Comparison of ENCODE assay signal across 28 mouse cellular contexts in the genomic region with DNA sequence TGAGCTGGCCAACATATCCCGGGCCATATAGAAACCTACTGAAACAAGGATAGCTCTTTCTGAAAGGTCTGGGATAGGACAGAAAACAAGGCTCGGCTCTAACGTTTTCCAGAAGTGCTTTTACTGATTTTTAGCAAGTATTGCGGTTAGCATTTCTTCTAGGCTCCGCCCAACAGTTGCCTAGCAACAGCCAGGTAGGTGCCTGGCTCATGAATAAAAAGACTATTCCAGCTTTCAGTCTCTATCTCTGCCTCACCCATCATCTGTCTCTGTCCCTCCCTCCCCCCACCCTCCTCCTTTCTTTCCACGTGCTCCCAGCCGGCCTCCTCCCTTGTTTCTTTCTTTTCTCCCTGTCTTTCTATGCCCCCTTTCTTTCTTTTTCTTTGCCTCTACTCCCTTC. TPM values are rescaled to one million over a fixed set of nuclear protein-coding genes. Genes with fewer than 3 reads are reported as not detected.
DNase-seq lines count a peak whose midpoint lies in the region; ATAC-seq and TF ChIP-seq lines count a peak whose summit lies in the region.
"Had no signal": no experiment of that assay in that cellular context is flagged by ENCODE, and none has a peak within 500 bp of the region (broad histone marks: within the 10 kb centered on the region; RNA-seq: fewer than 3 reads in every experiment).

No protein-coding gene starts in this region.

- no peaks in the 10 kb centered on the region for H3K9me3 ChIP-seq in forebrain, embryonic 16.5 days (ENCODE audit: control insufficient read depth, low read length)
- no peaks in the 10 kb centered on the region for H3K9me3 ChIP-seq in forebrain, embryonic 14.5 days (replicated peaks; ENCODE audit: control insufficient read depth, low read length)
- H3K9me3 ChIP-seq in midbrain, embryonic 14.5 days (ENCODE audit: control insufficient read depth, low read length) = no peaks in the 10 kb centered on the region
- no peaks in the 10 kb centered on the region for H3K9me3 ChIP-seq in midbrain, embryonic 11.5 days (ENCODE audit: control insufficient read depth, low read length)
- H3K9me3 ChIP-seq in E14TG2a.4 (ENCODE audit: low read length) = no peaks in the 10 kb centered on the region
- H3K9me3 ChIP-seq in limb, embryonic 10.5 days (replicated peaks) = no peaks in the 10 kb centered on the region
- H3K9me3 ChIP-seq: embryonic facial prominence, embryonic 13.5 days; forebrain, embryonic 10.5 days; heart, embryonic 15.5 days; hindbrain, embryonic 12.5 days; kidney, embryonic 15.5 days; limb, embryonic 12.5 days; liver, embryonic 15.5 days; lung, embryonic 15.5 days; neural tube, embryonic 13.5 days had no signal

- H3K27me3 ChIP-seq in forebrain, embryonic 16.5 days (replicated peaks; ENCODE audit: control insufficient read depth, insufficient read depth, low read length) = no peaks in the 10 kb centered on the region
- no peaks in the 10 kb centered on the region; the same call in 1 of the 2 replicates for H3K27me3 ChIP-seq in forebrain, embryonic 14.5 days (replicated peaks; ENCODE audit: control insufficient read depth, insufficient read depth, low read length)
- no peaks in the 10 kb centered on the region for H3K27me3 ChIP-seq in midbrain, embryonic 14.5 days (ENCODE audit: control insufficient read depth, insufficient read depth, low read length)
- H3K27me3 ChIP-seq in midbrain, embryonic 11.5 days (ENCODE audit: control insufficient read depth, insufficient read depth, low read length) = peaks cover 5% of the 10 kb centered on the region
- H3K27me3 ChIP-seq in E14TG2a.4 (ENCODE audit: insufficient read depth, low read length) = peaks cover 48% of the 10 kb centered on the region
- peaks cover 68% of the 10 kb centered on the region for H3K27me3 ChIP-seq in limb, embryonic 10.5 days (ENCODE audit: low read depth, poor library complexity, severe bottlenecking)
- H3K27me3 ChIP-seq: CH12.LX had no signal

- no peaks in the 10 kb centered on the region for H3K36me3 ChIP-seq in forebrain, embryonic 16.5 days (ENCODE audit: control insufficient read depth, insufficient read depth)
- H3K36me3 ChIP-seq in forebrain, embryonic 14.5 days (ENCODE audit: control insufficient read depth, insufficient read depth, low read length) = no peaks in the 10 kb centered on the region
- no peaks in the 10 kb centered on the region for H3K36me3 ChIP-seq in midbrain, embryonic 14.5 days (ENCODE audit: control insufficient read depth, insufficient read depth, low read length)
- no peaks in the 10 kb centered on the region for H3K36me3 ChIP-seq in midbrain, embryonic 11.5 days (ENCODE audit: control insufficient read depth, insufficient read depth, low read length)
- H3K36me3 ChIP-seq in E14TG2a.4 (ENCODE audit: insufficient read depth, low read length) = peaks cover 7% of the 10 kb centered on the region; the same call in 1 of the 2 replicates
- H3K36me3 ChIP-seq in limb, embryonic 10.5 days = no peaks in the 10 kb centered on the region
- H3K36me3 ChIP-seq: embryonic facial prominence, embryonic 13.5 days; forebrain, embryonic 10.5 days; heart, embryonic 15.5 days; hindbrain, embryonic 12.5 days; kidney, embryonic 15.5 days; limb, embryonic 12.5 days; liver, embryonic 15.5 days; lung, embryonic 15.5 days; neural tube, embryonic 13.5 days had no signal

- H3K4me3 ChIP-seq in forebrain, embryonic 16.5 days (replicated peaks; ENCODE audit: low read length) = no peak overlapping the region
- no peak overlapping the region for H3K4me3 ChIP-seq in forebrain, embryonic 14.5 days (ENCODE audit: low read depth, low read length)
- H3K4me3 ChIP-seq in midbrain, embryonic 14.5 days (replicated peaks; ENCODE audit: low read depth, low read length) = no peak overlapping the region
- no peak overlapping the region for H3K4me3 ChIP-seq in midbrain, embryonic 11.5 days (ENCODE audit: low read depth, low read length)
- H3K4me3 ChIP-seq in E14TG2a.4 (replicated peaks; ENCODE audit: low read length) = peak overlapping the region; percentile 29; the same call in 1 of the 2 replicates
- H3K4me3 ChIP-seq in limb, embryonic 10.5 days = no peak overlapping the region
- H3K4me3 ChIP-seq: embryonic facial prominence, embryonic 13.5 days; forebrain, embryonic 10.5 days; heart, embryonic 15.5 days; hindbrain, embryonic 12.5 days; kidney, embryonic 15.5 days; limb, embryonic 12.5 days; liver, embryonic 15.5 days; lung, embryonic 15.5 days; neural tube, embryonic 13.5 days had no signal

- H3K27ac ChIP-seq in forebrain, embryonic 16.5 days (ENCODE audit: low read length) = no peak overlapping the region
- no peak overlapping the region for H3K27ac ChIP-seq in forebrain, embryonic 14.5 days (ENCODE audit: low read depth, low read length)
- no peak overlapping the region for H3K27ac ChIP-seq in midbrain, embryonic 14.5 days (replicated peaks; ENCODE audit: low read depth, low read length)
- H3K27ac ChIP-seq in midbrain, embryonic 11.5 days (ENCODE audit: low read depth, low read length) = no peak overlapping the region
- H3K27ac ChIP-seq in limb, embryonic 10.5 days = no peak overlapping the region
- H3K27ac ChIP-seq: embryonic facial prominence, embryonic 13.5 days; forebrain, embryonic 10.5 days; heart, embryonic 15.5 days; hindbrain, embryonic 12.5 days; kidney, embryonic 15.5 days; limb, embryonic 12.5 days; liver, embryonic 15.5 days; lung, embryonic 15.5 days; neural tube, embryonic 13.5 days had no signal

- no peak for TF ChIP-seq CTCF in E14TG2a.4 (conservative IDR thresholded peaks at IDR 0.05; ENCODE audit: low read length)

- no peak for DNase-seq in forebrain, embryonic 14.5 days (ENCODE audit: low spot score)
- peak; percentile 43 for DNase-seq in midbrain, embryonic 14.5 days
- no peak for DNase-seq in midbrain, embryonic 11.5 days (ENCODE audit: low spot score, missing footprints)
- DNase-seq in ZHBTc4 (ENCODE audit: low read depth, low spot score) = peak; percentile 67
- no peak for DNase-seq in limb, embryonic 10.5 days (ENCODE audit: low spot score)
- no peak for DNase-seq in T-cell, adult 2 months (ENCODE audit: low spot score)
- DNase-seq: adrenal gland, postnatal 25 days; cerebellum, adult 18-20 months; cerebellum, postnatal 10 days; gastrocnemius, postnatal 14 days; kidney, adult 11 months; kidney, postnatal 25 days had no signal

- peak; percentile 47; the same call in 1 of the 2 replicates for ATAC-seq in forebrain, embryonic 16.5 days
- ATAC-seq in forebrain, embryonic 14.5 days = no peak
- ATAC-seq in midbrain, embryonic 14.5 days (ENCODE audit: low FRiP score, low TSS enrichment) = no peak
- no peak for ATAC-seq in midbrain, embryonic 11.5 days (ENCODE audit: low FRiP score)
- ATAC-seq: inflammation-experienced regulatory T-cells, adult 6 months had no signal

- peaks cover 5% of the 10 kb centered on the region; the same call in 1 of the 2 replicates for H3K4me1 ChIP-seq in forebrain, embryonic 16.5 days (replicated peaks; ENCODE audit: control insufficient read depth, insufficient read depth, low read length)
- no peaks in the 10 kb centered on the region for H3K4me1 ChIP-seq in forebrain, embryonic 14.5 days (ENCODE audit: control insufficient read depth, insufficient read depth, low read length)
- 0 out of 2 replicates have a peak, but pooled peaks cover 4% of the 10 kb centered on the region for H3K4me1 ChIP-seq in midbrain, embryonic 14.5 days (ENCODE audit: control insufficient read depth, insufficient read depth, low read length)
- peaks cover 6% of the 10 kb centered on the region for H3K4me1 ChIP-seq in midbrain, embryonic 11.5 days (ENCODE audit: control insufficient read depth, insufficient read depth, low read length)
- peaks cover 71% of the 10 kb centered on the region for H3K4me1 ChIP-seq in E14TG2a.4 (replicated peaks; ENCODE audit: low read depth, low read length)
- H3K4me1 ChIP-seq in limb, embryonic 10.5 days = peaks cover 14% of the 10 kb centered on the region
- H3K4me1 ChIP-seq: liver, embryonic 15.5 days had no signal

- WGBS in forebrain, embryonic 16.5 days = 23% methylated on average over 7 of the region's 7 CpGs
- 27% methylated on average over 7 of the region's 7 CpGs for WGBS in forebrain, embryonic 14.5 days
- WGBS in midbrain, embryonic 14.5 days = 26% methylated on average over 7 of the region's 7 CpGs
- WGBS in midbrain, embryonic 11.5 days = 30% methylated on average over 7 of the region's 7 CpGs
- 26% methylated on average over 7 of the region's 7 CpGs for WGBS in limb, embryonic 10.5 days

- no peak overlapping the region for H3K9ac ChIP-seq in forebrain, embryonic 16.5 days (replicated peaks; ENCODE audit: low read depth, low read length)
- no peak overlapping the region for H3K9ac ChIP-seq in forebrain, embryonic 14.5 days (ENCODE audit: low read length)
- no peak overlapping the region for H3K9ac ChIP-seq in midbrain, embryonic 14.5 days (replicated peaks; ENCODE audit: low read length)
- H3K9ac ChIP-seq in midbrain, embryonic 11.5 days (ENCODE audit: low read length) = no peak overlapping the region
- H3K9ac ChIP-seq: embryonic facial prominence, embryonic 13.5 days; heart, embryonic 15.5 days; hindbrain, embryonic 12.5 days; kidney, embryonic 15.5 days; limb, embryonic 12.5 days; liver, embryonic 15.5 days; lung, embryonic 15.5 days; neural tube, embryonic 13.5 days had no signal

- no peak overlapping the region for H3K4me2 ChIP-seq in forebrain, embryonic 16.5 days (ENCODE audit: low read length)
- H3K4me2 ChIP-seq in forebrain, embryonic 14.5 days (ENCODE audit: low read length) = no peak overlapping the region
- no peak overlapping the region for H3K4me2 ChIP-seq in midbrain, embryonic 14.5 days (ENCODE audit: low read length)
- no peak overlapping the region for H3K4me2 ChIP-seq in midbrain, embryonic 11.5 days
- H3K4me2 ChIP-seq: embryonic facial prominence, embryonic 13.5 days; heart, embryonic 15.5 days; hindbrain, embryonic 12.5 days; kidney, embryonic 15.5 days; limb, embryonic 12.5 days; liver, embryonic 15.5 days; lung, embryonic 15.5 days; neural tube, embryonic 13.5 days had no signal

RNA-seq across cellular contexts. Expression of a gene that starts 9.4 kb away (rescaled TPM):
- polyA plus RNA-seq in forebrain, embryonic 16.5 days (2015; fragmentation: Nextera tagmentation; extraction: Ambion mirVana) = not detected in 2 replicates
- not detected in 2 replicates for polyA plus RNA-seq in forebrain, embryonic 14.5 days (2014; fragmentation: Nextera tagmentation; extraction: Ambion mirVana)
- polyA plus RNA-seq in midbrain, embryonic 14.5 days (2014; fragmentation: Nextera tagmentation; extraction: Ambion mirVana) = not detected in 2 replicates
- polyA plus RNA-seq in midbrain, embryonic 11.5 days (2014; fragmentation: Nextera tagmentation; extraction: Ambion mirVana) = not detected in 2 replicates
- not detected in 2 replicates for polyA plus RNA-seq in limb, embryonic 10.5 days (2016; fragmentation: Nextera tagmentation; extraction: Ambion mirVana)
- polyA plus RNA-seq: C2C12; heart, embryonic 15.5 days; hindbrain, embryonic 12.5 days; inflammation-experienced regulatory T-cells, adult 6 months; kidney, embryonic 15.5 days; limb, embryonic 12.5 days; liver, adult 2 months; liver, embryonic 15.5 days; lung, embryonic 15.5 days; neural tube, embryonic 13.5 days; thymus, postnatal 0 days had no signal

RNA-seq across cellular contexts. Expression of a gene that starts 47.0 kb away (rescaled TPM):
- polyA plus RNA-seq in forebrain, embryonic 16.5 days (2015; fragmentation: Nextera tagmentation; extraction: Ambion mirVana) = not detected in 2 replicates
- not detected in 2 replicates for polyA plus RNA-seq in forebrain, embryonic 14.5 days (2014; fragmentation: Nextera tagmentation; extraction: Ambion mirVana)
- not detected in 2 replicates for polyA plus RNA-seq in midbrain, embryonic 14.5 days (2014; fragmentation: Nextera tagmentation; extraction: Ambion mirVana)
- not detected in 2 replicates for polyA plus RNA-seq in midbrain, embryonic 11.5 days (2014; fragmentation: Nextera tagmentation; extraction: Ambion mirVana)
- not detected in 2 replicates for polyA plus RNA-seq in limb, embryonic 10.5 days (2016; fragmentation: Nextera tagmentation; extraction: Ambion mirVana)
- polyA plus RNA-seq: C2C12; embryonic facial prominence, embryonic 13.5 days; forebrain, embryonic 10.5 days; heart, embryonic 15.5 days; hindbrain, embryonic 12.5 days; inflammation-experienced regulatory T-cells, adult 6 months; kidney, embryonic 15.5 days; limb, embryonic 12.5 days; liver, adult 2 months; liver, embryonic 15.5 days; lung, embryonic 15.5 days; neural tube, embryonic 13.5 days; thymus, postnatal 0 days had no signal

Comparison
In these comparisons a context has a peak if more than half of its experiments do, and no peak if none do; other contexts are left out.
1. DNase-seq: peak in midbrain, embryonic 14.5 days (single experiment) and ZHBTc4 (single experiment); none in forebrain, embryonic 14.5 days (single experiment), midbrain, embryonic 11.5 days (single experiment), limb, embryonic 10.5 days (single experiment) and T-cell, adult 2 months (single experiment).